Mouse (Mus musculus) heart, postnatal 36 days (tissue): Measurements from ENCODE around the gene Lats1. TPM values are rescaled to one million over a fixed set of nuclear protein-coding genes. Genes with fewer than 3 reads are reported as not detected.

Experiments used
- DNase-seq, 2 experiments: peaks; one replicate each; pipeline ENCODE4 v3.0.0; 2021 to 2022
- intact Hi-C: fragments of 180-260 bp; cut with DNase I; formaldehyde crosslinking; loops from one replicate; pipeline ENCODE4 v1.15.1; 2025
- total RNA-seq, 2 experiments: library from RNA; stranded (reverse); gene quantifications; 2 replicates each; pipeline ENCODE4 v1.2.3; 2021

Lats1 gene
- total RNA-seq: 10 to 100 TPM; 11.6 to 13.0 TPM

DNA sequence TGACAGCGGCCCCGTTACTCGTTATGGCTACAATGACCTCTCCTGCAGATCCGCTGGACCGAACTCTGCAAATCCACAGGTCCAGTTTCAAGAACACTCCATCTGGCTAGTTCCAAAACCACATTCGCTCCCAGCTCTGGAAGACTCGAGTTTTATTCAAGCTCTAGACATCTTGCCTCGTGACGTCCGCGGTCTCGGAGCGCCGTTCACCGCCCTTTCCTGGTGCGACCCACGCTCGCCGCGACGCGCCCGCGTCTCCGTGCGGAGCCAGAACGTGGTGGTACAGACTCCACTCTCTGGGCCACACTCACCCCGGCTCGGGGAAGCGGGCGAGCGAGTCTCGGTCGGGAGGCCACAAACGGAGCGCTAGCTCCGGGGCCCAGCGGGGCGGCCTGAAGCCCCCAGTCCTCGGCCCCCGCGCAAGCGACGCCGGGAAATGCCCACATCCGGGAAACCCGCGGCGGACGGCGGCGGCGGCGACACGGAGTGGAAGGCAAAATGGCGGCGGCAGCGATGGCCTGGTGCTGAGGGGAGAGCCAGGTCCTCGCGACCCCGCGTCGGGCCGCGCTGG lies at the start of gene Lats1, which contains the start of gene Pcmt1:
Gene Lats1 (plus strand): TSS at position 484 of the 571 bp plus-strand sequence.
Gene Pcmt1 (minus strand): TSS at position 406 of the 571 bp plus-strand sequence.
- peak; percentile 90 to 93 for DNase-seq
- intact Hi-C loops: loop anchor here (1.0 to 5.0 kb wide), 4 partner anchors 18 to 209 kb away; partner anchors contain the start of gene Ulbp1

DNA sequence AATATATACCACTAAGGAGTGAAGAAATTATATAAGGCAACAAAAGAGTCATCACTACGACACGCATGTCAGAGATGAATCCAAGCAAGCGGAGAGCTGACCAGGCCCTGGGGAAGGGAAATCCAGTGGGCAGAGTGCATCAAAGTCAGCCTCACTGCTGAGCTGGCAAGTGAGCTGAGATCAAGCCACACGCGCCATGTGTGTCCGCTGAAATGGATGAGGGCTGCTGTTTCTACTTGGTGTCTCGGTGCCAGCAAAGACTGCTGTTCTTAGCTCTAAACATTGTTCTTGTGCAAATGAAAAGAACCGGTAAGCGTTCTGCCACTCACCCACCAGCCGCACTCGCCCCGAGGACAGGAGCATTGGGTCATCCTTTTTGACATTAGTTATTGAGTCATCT lies 40.6 kb upstream of the Lats1 start:
- intact Hi-C loops: no loop called here
- DNase-seq: no peak

DNA sequence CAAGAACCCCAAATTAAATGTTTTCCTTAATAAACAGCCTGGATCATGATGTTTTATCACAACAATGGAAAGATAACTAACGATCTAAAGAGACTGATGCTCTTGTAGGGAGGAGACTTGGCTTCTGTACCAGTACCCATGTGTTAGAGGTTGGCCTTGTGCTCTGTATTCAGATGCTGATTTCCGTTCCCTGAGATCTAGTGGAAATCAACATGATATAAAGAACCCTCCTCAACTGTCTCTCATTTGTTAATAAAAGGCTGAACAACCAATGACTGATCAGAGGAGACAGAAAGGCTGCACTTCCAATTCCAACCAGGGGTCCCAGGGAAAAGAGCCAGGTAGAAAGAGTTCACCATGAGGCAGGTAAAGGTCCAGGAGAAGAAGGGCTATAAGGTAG lies 35.1 kb upstream of the Lats1 start:
- intact Hi-C loops: no loop called here

DNA sequence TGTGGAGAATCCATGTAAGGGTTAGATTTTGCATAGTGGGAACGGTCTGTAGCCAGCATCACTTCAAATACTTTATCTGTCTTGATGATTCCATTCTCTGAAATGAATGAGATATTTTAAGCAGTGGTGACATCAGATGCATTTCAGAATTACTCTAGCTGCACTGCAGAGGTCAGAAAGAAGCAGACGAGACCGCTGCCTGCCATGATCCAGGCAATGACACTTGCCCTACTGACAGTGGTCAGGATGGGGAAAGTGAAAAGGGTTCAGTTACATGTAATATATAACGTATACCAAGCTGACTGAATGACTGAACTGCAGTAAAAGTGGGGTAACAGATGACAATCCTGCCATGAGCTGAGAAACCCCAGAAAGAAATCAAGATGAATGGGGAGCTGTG lies 32.0 kb upstream of the Lats1 start:
- no peak for DNase-seq
- intact Hi-C loops: no loop called here

More for the DNA sequence above, 35.1 kb upstream of the Lats1 start:
- DNase-seq: no peak

DNA sequence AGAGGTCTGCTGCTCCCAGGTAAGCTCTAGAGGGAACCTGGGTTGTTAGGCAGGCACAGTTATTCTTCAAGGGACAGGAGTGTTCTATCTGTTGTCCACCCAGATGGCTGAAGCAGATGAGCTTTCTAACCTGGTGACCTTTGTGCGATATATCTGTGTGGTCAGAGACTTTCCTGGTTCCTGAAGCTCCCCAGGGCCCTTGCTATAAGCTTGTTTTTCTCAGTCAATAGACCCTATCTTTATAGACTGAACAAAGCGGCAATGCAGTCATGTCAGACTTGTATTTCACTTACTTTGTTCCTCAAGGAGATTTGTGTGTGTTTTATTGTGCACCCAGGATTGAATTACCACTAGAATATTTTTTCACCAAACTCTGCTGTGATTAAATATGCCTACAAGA lies 30.0 kb upstream of the Lats1 start:
- no peak for DNase-seq
- intact Hi-C loops: no loop called here

DNA sequence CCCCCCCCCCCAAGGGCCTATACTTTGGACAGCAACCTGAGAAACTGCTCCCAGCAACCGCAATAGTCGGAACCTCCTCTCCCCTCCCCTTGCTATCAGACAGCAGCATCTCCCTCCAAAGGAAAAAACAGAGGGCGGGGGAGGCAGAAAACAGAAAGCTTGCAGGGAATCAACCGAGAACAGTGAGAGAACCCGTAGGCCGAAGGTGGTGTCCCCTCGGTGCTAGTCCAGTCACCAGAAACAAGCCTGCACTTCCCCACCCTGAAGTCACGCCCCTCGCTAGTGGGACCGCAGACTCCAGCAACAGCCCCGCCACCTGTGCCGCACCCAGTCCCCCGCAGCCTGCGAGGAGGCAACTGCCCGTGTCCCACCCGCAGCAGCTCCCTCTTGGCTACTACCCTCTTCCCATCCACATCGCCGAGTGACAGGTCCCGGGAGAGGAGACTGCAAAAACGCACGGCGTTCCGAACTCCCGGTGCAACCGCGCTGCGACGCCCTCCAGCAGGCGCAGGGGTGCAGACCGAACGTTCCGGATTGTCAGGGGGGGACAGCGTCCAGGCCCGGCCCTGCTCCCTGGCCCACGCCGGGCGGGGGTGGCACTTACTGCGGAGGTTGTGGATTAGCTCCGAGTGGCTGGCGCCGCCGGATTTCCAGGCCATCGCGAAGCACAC lies 18.4 kb upstream of the Lats1 start:
- intact Hi-C loops: loop anchor here (1.0 to 5.0 kb wide), 2 partner anchors 19 to 190 kb away; partner anchors contain the start of genes Lats1, Pcmt1 and Ulbp1

DNA sequence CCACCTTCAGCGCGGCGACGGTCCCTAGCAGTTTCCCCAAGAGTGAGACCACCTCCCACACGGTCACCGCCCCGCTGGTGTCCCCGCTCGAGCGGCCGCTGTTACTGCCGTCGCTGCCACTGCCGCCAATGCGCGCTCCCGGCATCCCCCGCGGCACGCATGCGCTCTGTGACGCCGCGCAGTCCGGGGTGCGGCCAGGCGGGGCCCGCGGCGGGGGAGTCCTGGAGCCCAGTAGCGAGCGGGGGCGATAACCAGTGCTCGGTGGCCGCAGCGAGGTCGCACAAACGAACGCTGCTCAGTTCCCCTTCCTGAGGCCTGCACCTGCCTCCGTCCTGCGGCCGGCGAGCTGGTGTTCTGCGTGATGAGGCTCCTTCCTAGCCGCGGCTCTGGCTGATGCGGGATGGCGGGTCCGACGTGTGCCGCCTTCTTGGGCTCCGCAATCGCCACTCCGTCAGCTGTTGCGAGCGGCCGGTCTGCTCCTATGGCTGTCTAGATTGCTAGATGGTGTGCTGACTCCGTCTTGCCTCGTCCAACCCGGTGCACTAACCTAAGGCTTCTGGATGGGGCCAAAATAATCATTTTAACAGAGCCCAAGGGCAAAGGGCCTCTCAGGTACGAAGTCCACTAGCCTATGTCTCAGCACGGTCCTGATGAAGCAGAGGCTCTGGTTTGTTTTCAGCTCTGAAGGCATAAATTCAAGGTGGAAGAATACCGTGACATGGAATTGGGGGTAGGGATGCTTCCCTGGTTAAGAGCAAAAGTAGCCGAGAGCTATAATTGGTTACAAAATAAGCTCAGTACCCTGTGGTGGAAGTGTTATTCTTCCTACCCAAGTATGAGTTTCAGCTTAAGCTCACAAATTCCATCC lies 17.6 kb upstream of the Lats1 start:
- DNase-seq: peak; percentile 94 to 96
- intact Hi-C loops: loop anchor here (1.0 to 5.0 kb wide), 2 partner anchors 18 to 191 kb away; partner anchors contain the start of genes Lats1, Pcmt1 and Ulbp1

More for the DNA sequence above, 18.4 kb upstream of the Lats1 start:
- no peak for DNase-seq

DNA sequence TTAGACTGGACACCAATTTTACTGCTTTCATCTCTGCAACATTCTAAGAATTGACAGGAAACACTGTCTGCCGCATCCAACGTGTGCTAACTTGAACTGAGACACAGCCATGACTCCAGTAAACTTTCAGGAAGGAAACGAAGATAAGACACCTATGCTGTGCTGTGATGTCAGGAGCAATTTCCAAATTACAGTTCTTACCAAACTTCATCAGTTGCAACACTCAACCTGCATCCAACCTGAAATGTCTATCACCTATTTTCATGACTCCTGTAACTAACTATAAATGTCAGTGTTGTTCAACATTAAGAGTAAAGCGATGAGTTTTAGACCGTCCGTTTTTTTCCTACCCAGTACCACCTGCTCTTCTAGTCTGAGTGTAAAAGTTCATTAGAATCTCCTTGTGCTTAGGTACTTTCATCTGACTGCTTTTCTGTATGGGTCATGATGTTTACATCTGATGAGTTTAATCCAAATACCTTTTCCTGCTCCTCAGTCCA lies 16.9 kb upstream of the Lats1 start:
- intact Hi-C loops: loop anchor here (5.0 kb wide), 1 partner anchor 192 kb away; the partner anchor contains the start of gene Ulbp1
- no peak for DNase-seq

DNA sequence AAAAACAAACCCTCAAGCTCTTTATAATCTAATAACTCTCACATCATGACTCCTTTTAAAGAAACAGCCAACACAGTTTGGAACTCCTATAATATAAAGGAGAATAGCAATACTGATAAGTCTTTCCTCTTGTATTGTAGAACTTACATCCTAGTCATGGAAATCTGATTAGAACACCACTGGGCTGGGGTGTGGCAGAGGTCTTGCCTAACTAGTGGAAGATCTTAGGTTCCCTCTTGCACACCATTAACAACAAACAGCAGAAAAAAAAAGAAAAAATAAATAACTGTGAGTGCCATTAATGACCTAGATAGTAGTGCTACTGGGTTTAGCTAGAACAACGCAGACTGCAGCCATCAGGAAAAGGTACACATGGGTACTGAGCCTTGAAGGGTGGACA lies 16.1 kb upstream of the Lats1 start:
- DNase-seq: no peak
- intact Hi-C loops: loop anchor here (5.0 kb wide), 1 partner anchor 193 kb away; the partner anchor contains the start of gene Ulbp1

DNA sequence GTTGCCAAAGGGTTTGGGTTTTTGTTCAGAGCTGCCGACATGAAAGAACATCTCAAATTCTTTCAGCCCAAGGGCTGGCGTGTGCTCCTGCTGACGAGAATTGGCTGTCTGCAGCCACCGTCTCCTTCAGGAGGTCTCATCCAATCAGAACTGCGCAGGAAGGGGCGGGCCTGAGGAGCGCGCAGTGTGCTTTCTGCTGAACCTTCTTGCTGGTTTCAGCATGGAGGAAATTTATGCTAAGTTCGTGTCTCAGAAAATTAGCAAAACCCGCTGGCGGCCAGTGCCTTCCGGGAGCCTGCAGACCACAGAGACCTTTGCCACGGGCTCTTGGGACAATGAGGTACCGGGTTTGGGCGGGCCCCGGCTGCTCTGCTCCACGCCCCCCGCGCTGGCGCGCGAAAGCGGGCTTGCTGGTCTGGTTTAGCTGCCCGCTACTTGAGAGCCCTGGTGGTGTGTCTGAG lies 13.6 kb upstream of the Lats1 start, which contains the start of gene Nup43:
Gene Nup43 (plus strand): TSS at position 162 of the 461 bp plus-strand sequence.
- intact Hi-C loops: no loop called here
- DNase-seq: peak; percentile 91 to 93

DNA sequence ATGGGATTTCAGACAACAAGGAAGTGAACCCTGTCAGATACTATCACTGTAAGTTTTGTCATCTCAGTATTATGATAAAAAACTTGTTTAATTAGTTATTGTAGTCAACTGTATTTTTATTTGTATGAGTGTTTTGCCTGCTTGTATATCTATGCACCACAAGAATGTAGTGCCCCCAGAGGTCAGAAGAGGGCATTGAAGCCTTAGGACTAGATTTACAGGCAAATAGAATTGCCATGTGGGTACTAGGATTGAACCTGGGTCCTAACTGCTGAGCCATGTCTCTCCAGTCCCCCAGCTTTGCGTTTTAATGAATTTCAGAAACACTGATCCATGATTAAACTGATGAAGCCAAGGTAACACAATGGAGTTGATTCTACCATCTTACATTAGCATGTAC lies 7.3 kb upstream of the Lats1 start:
- intact Hi-C loops: no loop called here
- no peak for DNase-seq

DNA sequence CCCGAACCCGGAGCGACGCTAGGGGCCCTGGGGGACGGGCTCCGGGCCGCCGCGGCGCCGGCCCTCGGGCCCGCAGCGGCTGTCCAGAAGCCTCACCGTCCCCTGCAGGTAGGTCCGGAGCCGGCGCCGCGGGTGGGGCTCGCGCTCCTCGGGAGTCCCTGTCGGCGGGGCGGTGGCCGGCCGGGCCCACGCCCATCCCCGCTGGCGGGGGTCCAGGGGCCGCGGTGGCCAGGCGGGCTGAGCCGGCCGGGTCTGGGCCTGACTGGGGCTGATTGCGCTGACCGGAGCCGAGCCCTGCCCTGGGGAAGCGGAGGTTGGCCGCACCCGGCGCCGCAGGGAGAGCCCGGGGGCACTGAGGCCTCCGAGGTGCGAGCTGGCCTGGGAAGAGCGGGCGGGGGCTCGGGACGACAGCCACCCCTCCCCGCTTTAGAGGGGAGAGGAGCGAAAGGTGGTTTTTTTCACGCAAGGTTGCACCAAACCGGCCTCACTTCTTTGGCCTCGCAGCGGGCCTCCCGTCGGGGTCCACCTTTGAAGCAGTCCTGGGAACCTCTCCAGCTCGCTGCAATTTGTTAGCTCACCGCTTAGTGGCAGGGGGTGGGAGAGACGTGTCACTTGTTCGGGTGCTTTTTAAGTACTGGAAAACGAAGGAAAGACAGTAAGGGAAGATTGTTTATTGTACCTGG lies 470 bp downstream of the Lats1 start:
- intact Hi-C loops: loop anchor here (1.0 to 5.0 kb wide), 4 partner anchors 18 to 209 kb away; partner anchors contain the start of gene Ulbp1
- peak; percentile 77 to 83 for DNase-seq

DNA sequence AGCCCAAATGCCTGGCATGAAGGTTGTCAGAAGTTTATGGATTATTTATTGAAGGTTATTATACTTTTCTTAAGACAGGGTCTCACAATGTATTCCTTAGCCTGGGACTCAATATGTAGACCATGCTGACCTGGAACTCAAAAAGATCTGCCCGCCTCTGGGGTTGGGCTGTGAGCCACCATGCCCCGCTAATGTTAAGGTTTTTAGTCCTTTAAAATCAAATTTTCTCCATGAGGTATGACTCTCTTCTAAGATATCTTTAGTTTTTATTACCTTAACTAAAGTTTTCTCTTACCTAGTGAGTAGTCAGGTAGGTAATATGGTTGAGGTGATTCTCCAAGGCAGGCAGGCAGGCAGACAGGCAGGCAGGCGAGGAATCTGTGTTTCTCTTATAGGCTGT lies 1.2 kb downstream of the Lats1 start:
- intact Hi-C loops: loop anchor here (5.0 kb wide), 2 partner anchors 95 to 210 kb away; partner anchors contain the start of gene Ulbp1

DNA sequence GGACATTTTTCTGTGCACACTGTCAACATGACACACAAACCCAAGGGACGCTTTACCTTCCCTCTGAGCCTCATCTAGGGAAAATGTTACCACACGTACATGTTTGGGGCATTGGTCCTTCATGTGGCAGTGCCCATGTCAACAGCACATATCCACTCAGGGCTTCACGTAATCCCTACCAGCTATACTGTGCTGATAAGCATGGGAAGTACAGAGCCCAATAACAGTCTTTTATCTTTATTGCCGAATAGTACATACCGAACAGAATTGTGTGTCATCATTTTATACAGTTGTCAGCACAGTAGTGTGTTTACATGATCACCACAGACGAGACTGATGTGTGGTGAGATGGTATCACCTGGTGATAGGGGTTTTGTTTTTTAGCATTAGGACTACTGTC lies 5.9 kb downstream of the Lats1 start:
- no peak for DNase-seq
- intact Hi-C loops: no loop called here

More for the DNA sequence above, 1.2 kb downstream of the Lats1 start:
- no peak for DNase-seq

DNA sequence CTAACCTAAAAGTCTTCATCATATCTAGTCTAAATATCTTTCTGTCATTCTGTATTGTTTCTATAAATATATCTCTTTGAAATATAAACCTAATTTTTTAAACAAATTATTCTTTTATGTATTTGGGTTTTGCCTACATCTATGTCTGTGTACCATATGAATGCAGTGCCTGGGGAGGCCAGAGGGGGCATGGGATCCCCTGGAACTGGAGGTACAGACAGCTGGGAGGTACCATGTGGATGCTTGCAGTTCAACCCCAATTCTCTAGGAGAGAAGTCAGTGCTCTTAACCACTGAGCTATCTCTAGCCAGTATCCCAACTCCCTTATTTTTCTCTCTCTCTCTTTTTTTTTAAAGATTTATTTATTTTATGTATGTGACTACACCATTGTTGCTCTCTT lies 14.3 kb downstream of the Lats1 start:
- intact Hi-C loops: loop anchor here (2.0 kb wide), 1 partner anchor 16 kb away; no protein-coding TSS in a partner anchor
- DNase-seq: no peak

DNA sequence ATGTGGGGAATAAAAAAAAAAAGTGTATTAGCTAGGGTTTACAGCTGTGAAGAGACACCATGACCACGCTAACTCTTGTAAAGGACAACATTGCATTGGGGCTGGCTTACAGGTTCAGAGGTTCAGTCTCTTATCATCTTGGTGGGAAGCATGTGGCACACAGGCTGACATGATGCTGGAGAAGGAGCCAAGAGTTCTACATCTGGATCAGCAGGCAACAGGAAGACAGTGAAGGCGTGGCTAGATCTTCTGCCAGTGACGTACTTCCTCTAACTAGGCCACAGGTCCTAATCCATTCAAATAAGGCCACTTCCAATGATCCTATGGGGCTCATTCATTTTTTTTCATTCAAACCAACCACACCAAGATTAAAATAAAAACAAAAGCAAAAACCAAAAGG lies 19.1 kb downstream of the Lats1 start:
- DNase-seq: no peak
- intact Hi-C loops: no loop called here

DNA sequence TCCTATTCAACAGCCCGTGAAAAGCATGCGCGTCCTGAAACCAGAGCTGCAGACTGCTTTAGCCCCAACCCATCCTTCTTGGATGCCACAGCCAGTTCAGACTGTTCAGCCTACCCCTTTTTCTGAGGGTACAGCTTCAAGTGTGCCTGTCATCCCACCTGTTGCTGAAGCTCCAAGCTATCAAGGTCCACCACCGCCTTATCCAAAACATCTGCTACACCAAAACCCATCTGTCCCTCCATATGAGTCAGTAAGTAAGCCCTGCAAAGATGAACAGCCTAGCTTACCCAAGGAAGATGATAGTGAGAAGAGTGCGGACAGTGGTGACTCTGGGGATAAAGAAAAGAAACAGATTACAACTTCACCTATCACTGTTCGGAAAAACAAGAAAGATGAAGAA lies 21.6 kb downstream of the Lats1 start:
- intact Hi-C loops: no loop called here
- no peak for DNase-seq

DNA sequence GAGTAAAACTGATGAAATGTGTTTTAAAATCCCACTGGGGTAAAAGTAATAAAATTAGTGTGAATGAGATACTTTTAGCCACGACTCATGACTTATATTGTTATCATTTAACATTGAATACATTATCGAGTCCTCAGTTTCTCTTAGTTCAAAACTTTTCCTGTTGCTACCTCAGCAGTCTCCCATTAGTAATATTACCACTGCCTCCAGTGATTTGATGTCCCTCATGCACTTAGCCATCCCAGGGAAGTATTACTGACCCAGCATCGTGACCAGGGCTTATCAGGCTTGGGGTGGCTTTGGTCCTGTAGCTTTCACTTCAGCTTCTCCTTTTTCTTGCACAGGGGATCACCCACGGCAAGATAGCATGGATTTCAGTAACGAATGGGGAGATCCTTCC lies 29.1 kb downstream of the Lats1 start:
- no peak for DNase-seq
- intact Hi-C loops: loop anchor here (2.0 kb wide), 1 partner anchor 15 kb away; no protein-coding TSS in a partner anchor

DNA sequence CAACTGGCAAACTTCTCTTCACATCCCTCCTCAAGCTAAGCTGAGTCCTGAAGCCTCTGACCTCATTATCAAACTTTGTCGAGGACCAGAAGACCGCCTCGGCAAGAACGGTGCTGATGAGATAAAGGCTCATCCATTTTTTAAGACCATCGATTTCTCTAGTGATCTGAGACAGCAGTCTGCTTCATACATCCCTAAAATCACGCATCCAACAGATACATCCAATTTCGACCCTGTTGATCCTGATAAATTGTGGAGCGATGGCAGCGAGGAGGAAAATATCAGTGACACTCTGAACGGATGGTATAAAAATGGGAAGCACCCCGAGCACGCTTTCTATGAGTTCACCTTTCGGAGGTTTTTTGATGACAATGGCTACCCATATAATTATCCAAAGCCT lies 31.5 kb downstream of the Lats1 start:
- DNase-seq: no peak
- intact Hi-C loops: no loop called here

DNA sequence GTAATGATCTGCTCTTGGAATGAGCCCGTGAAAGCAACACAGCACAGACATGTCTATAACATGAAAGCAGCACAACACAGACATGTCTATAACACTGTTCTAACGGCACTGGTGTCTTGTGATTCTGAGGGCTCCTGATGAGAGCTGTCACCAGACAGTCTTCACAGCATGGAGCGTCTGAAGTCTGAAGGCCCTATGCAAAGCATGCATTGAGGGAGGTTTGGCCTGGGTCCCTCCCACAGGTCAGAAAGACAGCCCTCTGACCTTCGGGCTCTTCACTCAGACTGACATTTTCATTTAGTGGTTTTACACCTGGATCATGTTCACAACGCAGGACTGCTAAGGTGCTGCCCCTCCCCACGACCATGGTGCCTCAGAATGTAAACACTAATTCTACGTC lies 34.0 kb downstream of the Lats1 start:
- intact Hi-C loops: no loop called here
- no peak for DNase-seq
